Mouse (Mus musculus) cortical plate, adult 2 months (tissue): ENCODE data around the gene Cxcl13.

ENCODE experiments used
- CTCF ChIP-seq: fragments of 200-500 bp; IDR thresholded peaks from 2 replicates; pipeline ENCODE4 v1.5.1; 2011; ENCODE audit warnings: mild to moderate bottlenecking, control low read depth, low read length; ENCODE audit not compliant: insufficient read depth; ENCODE audit errors: extremely low read depth
- POLR2A ChIP-seq: fragments of 200-500 bp; IDR thresholded peaks from 2 replicates; pipeline ENCODE4 v1.6.1; 2011; ENCODE audit warnings: mild to moderate bottlenecking, low read length, control low read depth; ENCODE audit not compliant: insufficient read depth; ENCODE audit errors: extremely low read depth

GRCm38 (mm10) chr5:95911006-95911405, 45.7 kb upstream of the Cxcl13 start:
- TF ChIP-seq CTCF (no peak), POLR2A (no peak)
